Mouse (Mus musculus) liver, embryonic 16.5 days (tissue): Measurements from ENCODE around the gene Pla2g4c. TPM values are rescaled to one million over a fixed set of nuclear protein-coding genes. Genes with fewer than 3 reads are reported as not detected.

Source experiments
- ATAC-seq: fragments of 200-750 bp; cut with Nextera tagmentation; 2 replicates; pipeline ENCODE4 v1.8.0; 2017; ENCODE audit warnings: low read depth, mild to moderate bottlenecking, moderate number of reproducible peaks, moderate library complexity
- H3K27ac ChIP-seq: fragments of 300-500 bp; sonication (generic); 2 replicates; pipeline ENCODE4 v1.5.1; 2014; ENCODE audit warnings: mild to moderate bottlenecking, low read length
- H3K27me3 ChIP-seq: fragments of 300-500 bp; sonication (generic); 2 replicates; pipeline ENCODE4 v1.6.1; 2014; ENCODE audit warnings: low read depth, low read length, mixed read lengths; ENCODE audit not compliant: control insufficient read depth, insufficient read depth
- H3K36me3 ChIP-seq: fragments of 300-500 bp; sonication (generic); 2 replicates; pipeline ENCODE4 v1.6.1; 2014; ENCODE audit warnings: mild to moderate bottlenecking; ENCODE audit not compliant: control insufficient read depth, insufficient read depth
- H3K4me1 ChIP-seq: fragments of 300-500 bp; sonication (generic); 2 replicates; pipeline ENCODE4 v1.6.1; 2014; ENCODE audit warnings: low read depth, low read length, mixed read lengths; ENCODE audit not compliant: control insufficient read depth
- H3K4me2 ChIP-seq: fragments of 300-500 bp; sonication (generic); 2 replicates; pipeline ENCODE4 v1.6.1; 2014; ENCODE audit warnings: low read depth, low read length, mixed read lengths
- H3K4me3 ChIP-seq: fragments of 300-500 bp; sonication (generic); 2 replicates; pipeline ENCODE4 v1.5.1; 2014; ENCODE audit warnings: low read depth, mild to moderate bottlenecking, low read length
- H3K9ac ChIP-seq: fragments of 300-500 bp; sonication (generic); 2 replicates; pipeline ENCODE4 v1.6.1; 2014; ENCODE audit warnings: low read depth, low read length
- H3K9me3 ChIP-seq: fragments of 300-500 bp; sonication (generic); replicated peaks from 2 replicates; pipeline ENCODE4 v1.6.1; 2016; ENCODE audit warnings: low read length; ENCODE audit not compliant: control insufficient read depth
- WGBS: fragments of 180-500 bp; shearing (Covaris S2); extraction: QIAGEN DNeasy Blood & Tissue Kit; methylation state at CpG from one replicate; pipeline ENCODE4 v1.1.7; 2014; ENCODE audit not compliant: insufficient replicate concordance; 5-methylcytosine and 5-hydroxymethylcytosine counted together
- polyA plus RNA-seq: library from polyadenylated mRNA; unstranded; fragments of >200 nt; fragmentation: Nextera tagmentation; extraction: Ambion mirVana; gene quantifications from 2 replicates; pipeline ENCODE4 v1.2.1, GENCODE M21; 2015

Gene Pla2g4c
- polyA plus RNA-seq, 1 experiment from 2014 or later = 2.5 TPM

DNA sequence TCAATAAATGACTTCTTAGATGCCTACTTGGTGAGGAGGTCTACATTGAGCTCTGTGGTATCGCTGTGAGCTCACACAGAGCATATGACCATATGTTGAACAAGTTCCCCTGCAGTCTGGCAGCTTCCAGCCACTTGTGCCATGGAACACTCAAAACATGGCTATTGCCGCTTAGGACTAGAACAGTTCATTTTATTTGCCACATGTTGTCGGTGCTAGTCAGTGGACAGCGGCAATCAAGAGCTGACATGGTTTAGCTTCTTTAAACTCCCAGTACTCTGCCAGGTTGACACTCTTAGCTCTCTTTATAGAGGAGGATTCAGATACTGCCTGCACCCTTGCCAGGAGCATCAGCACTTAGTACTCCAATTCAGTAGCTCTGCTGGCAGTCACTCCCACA is 13.1 kb upstream of the Pla2g4c start:
- H3K4me1 ChIP-seq = peaks cover 4% of the 10 kb centered on the region
- WGBS = 89% methylated on average over 4 of the region's 4 CpGs
- H3K27ac ChIP-seq = no peak overlapping the region
- peaks cover 50% of the 10 kb centered on the region for H3K36me3 ChIP-seq
- H3K9ac ChIP-seq = no peak overlapping the region
- ATAC-seq = no peak
- H3K9me3 ChIP-seq = no peaks in the 10 kb centered on the region
- H3K4me2 ChIP-seq = no peak overlapping the region
- H3K27me3 ChIP-seq = no peaks in the 10 kb centered on the region
- no peak overlapping the region for H3K4me3 ChIP-seq

DNA sequence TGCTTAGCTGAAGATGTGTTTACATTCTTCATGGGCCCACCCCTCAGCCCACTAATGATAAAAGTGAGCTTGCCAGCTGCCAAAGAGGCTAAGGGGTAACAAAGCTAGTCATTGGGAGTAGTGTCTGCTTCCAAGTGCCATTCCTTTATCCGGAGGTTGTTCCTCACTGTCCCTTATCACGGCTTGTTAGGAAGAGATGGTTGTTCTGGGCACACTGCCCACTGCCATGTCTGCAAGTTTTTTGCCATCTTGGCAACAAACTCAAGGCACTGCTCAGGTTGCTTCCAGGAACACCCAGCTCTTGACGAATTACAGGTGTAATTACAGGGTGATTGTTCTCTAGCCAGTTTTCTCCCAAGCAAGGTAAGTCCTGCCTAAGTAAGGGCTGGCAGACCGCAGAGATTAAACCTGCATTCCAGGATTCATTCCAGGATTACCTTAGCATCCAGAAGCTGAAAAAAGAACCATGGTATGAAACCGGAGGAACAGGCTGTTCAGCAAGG is 10.3 kb upstream of the Pla2g4c start:
- Histone ChIP-seq H3K27me3 (no peaks in the 10 kb centered on the region), H3K9ac (no peak overlapping the region), H3K4me1 (peaks cover 4% of the 10 kb centered on the region), H3K36me3 (peaks cover 26% of the 10 kb centered on the region), H3K27ac (no peak overlapping the region), H3K9me3 (no peaks in the 10 kb centered on the region), H3K4me3 (no peak overlapping the region), H3K4me2 (no peak overlapping the region)
- no peak for ATAC-seq
- 79% methylated on average over 5 of the region's 5 CpGs for WGBS

DNA sequence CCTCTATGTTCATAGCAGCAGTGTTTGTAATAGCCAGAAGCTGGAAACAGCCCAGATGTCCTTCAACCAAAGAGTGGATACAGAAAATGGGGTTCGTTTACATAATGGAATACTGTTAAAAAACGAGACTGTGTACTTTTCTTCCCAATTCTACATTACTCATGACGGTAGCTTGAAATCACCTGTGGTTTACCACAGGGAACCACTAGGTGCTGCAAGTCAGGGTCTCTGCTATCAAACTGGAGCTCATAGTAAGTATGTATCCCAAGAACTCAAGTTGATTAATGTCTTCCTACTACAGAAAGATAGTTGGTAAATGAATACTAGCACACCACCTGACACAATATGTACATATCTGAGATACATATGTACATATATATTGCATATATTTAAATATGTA is 3.0 kb upstream of the Pla2g4c start:
- H3K4me2 ChIP-seq = no peak overlapping the region
- H3K9ac ChIP-seq = no peak overlapping the region
- no peak overlapping the region for H3K4me3 ChIP-seq
- ATAC-seq = no peak
- H3K27ac ChIP-seq = no peak overlapping the region
- H3K9me3 ChIP-seq = no peaks in the 10 kb centered on the region
- H3K4me1 ChIP-seq = peaks cover 5% of the 10 kb centered on the region
- no peaks in the 10 kb centered on the region for H3K36me3 ChIP-seq
- 55% methylated on average over 3 of the region's 3 CpGs for WGBS
- H3K27me3 ChIP-seq = no peaks in the 10 kb centered on the region

DNA sequence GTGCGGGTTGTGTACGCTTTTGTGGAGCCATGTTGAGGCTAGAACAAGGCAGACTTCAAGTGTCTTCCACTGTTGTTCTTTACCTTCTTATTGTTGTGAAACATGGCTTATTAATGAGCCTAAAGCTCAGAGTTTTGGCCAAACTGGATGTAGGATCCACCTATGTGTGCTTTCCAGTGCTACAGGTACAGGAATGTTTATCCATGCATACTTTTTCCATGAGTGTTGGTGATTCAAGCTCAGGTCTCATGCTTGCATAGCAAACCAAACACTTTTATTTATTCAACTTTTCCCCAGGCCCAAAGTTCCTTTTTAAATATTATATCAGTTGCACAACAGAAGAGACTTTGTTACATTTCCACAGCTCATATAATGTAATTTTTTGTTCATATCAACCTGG is 6.1 kb downstream of the Pla2g4c start:
- no peak overlapping the region for H3K9ac ChIP-seq
- H3K9me3 ChIP-seq = no peaks in the 10 kb centered on the region
- H3K27me3 ChIP-seq = no peaks in the 10 kb centered on the region
- H3K4me2 ChIP-seq = no peak overlapping the region
- H3K36me3 ChIP-seq = peaks cover under 1% of the 10 kb centered on the region; the same call in 1 of the 2 replicates
- no peak for ATAC-seq
- no peak overlapping the region for H3K27ac ChIP-seq
- H3K4me1 ChIP-seq = no peaks in the 10 kb centered on the region
- no peak overlapping the region for H3K4me3 ChIP-seq
- WGBS = 90% methylated on average over 2 of the region's 2 CpGs

DNA sequence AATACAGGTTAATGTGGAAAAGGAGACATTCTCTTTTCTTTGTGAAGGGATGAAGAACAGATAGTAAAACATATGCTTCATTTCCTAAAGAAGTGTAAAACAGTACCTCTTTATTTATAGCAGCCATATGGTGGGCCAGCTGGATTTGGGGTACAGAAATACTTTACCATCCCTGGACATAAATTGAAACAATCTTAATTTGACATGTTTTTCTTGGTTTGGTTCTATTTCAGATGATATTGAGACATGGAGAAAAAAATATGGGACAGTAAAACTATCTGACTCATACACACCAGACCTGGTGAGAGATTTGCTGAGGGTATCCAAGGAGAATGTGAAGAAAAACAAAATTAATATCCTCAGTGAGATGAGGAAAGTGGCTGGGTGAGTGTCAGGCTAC is 31.5 kb downstream of the Pla2g4c start:
- peaks cover 27% of the 10 kb centered on the region for H3K36me3 ChIP-seq

DNA sequence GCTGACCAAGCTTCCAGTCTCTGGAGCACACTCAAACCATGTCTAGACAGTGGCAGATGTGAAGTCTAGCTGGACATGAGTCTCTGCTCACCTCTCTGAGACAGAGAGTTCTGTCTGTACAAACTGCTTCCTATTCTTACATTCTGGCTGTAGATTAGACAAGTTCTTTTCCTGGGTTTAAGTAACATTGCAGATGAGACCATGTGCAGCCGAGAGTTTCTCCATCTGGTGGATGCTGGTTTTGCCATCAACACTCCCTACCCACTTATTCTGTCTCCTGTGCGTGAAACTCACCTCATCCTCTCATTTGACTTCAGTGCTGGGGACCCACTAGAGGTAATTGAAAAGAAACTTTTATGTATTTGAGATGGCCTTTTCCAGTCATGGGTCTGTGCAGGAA is 56.1 kb downstream of the Pla2g4c start:
- no peak for ATAC-seq
- no peak overlapping the region for H3K9ac ChIP-seq

More for the DNA sequence above, 31.5 kb downstream of the Pla2g4c start:
- Histone ChIP-seq H3K9ac (no peak overlapping the region), H3K9me3 (no peaks in the 10 kb centered on the region; the same call in 1 of the 2 replicates), H3K4me1 (no peaks in the 10 kb centered on the region), H3K4me2 (no peak overlapping the region), H3K4me3 (no peak overlapping the region), H3K27me3 (no peaks in the 10 kb centered on the region), H3K27ac (no peak overlapping the region)
- ATAC-seq = no peak

DNA sequence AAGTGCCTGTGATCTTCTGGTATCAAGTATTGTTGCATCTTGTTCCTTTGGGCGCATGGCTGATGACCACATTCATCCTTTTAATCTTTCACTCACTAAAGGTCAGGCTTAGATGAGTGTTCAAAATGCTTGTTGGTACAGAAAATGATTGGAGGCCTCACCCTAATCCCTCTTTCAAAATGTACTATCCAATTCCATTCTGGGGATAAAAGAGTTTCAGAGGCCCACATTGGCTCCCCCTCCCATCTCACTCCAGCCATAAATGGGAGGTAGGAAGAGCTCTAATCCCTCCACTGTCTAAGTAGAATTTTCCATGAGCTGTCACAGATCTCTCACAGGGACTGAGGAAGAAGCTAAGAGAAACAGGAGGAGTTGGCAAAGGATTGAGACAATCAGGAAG is 73.4 kb downstream of the Pla2g4c start, which contains the start of gene Cabp5:
TSS of gene Cabp5 (plus strand) at position 301 of the 400 bp plus-strand sequence.
- H3K36me3 ChIP-seq = no peaks in the 10 kb centered on the region
- no peak within 1 kb of the TSS for H3K27ac ChIP-seq
- H3K9ac ChIP-seq = no peak within 1 kb of the TSS
- 60% methylated on average over 1 of the region's 1 CpGs for WGBS
- no peaks in the 10 kb centered on the region for H3K27me3 ChIP-seq
- H3K4me3 ChIP-seq = no peak within 1 kb of the TSS
- ATAC-seq = no peak
- no peaks in the 10 kb centered on the region; the same call in 1 of the 2 replicates for H3K9me3 ChIP-seq
- H3K4me1 ChIP-seq = no peaks in the 10 kb centered on the region
- H3K4me2 ChIP-seq = no peak within 1 kb of the TSS

More for the DNA sequence above, 56.1 kb downstream of the Pla2g4c start:
- WGBS = 63% methylated on average over 2 of the region's 2 CpGs
- Histone ChIP-seq H3K4me1 (no peaks in the 10 kb centered on the region), H3K27me3 (no peaks in the 10 kb centered on the region), H3K27ac (no peak overlapping the region), H3K4me3 (no peak overlapping the region), H3K4me2 (no peak overlapping the region), H3K9me3 (no peaks in the 10 kb centered on the region), H3K36me3 (no peaks in the 10 kb centered on the region)

Other genes with a start within 250 kb of the Pla2g4c start
- not detected in 2 replicates for gene Vmn1r85, start 229.5 kb upstream of the Pla2g4c start, polyA plus RNA-seq
- not detected in 2 replicates for gene Vmn1r86, start 204.7 kb upstream of the Pla2g4c start, polyA plus RNA-seq
- gene Vmn1r87, start 184.5 kb upstream of the Pla2g4c start, polyA plus RNA-seq = not detected in 2 replicates
- gene Vmn1r88, start 165.1 kb upstream of the Pla2g4c start, polyA plus RNA-seq = not detected in 2 replicates
- not detected in 2 replicates for gene Vmn1r89, start 111.6 kb upstream of the Pla2g4c start, polyA plus RNA-seq
- 80.3 and 87.9 TPM in 2 replicates for gene Lig1, start 47.4 kb upstream of the Pla2g4c start, polyA plus RNA-seq
- gene Zswim9, start 45.9 kb upstream of the Pla2g4c start, polyA plus RNA-seq = 2.2 and 3.3 TPM in 2 replicates
- not detected in 2 replicates for gene Cabp5, start 73.5 kb downstream of the Pla2g4c start, polyA plus RNA-seq
- gene Bsph1, start 126.2 kb downstream of the Pla2g4c start, polyA plus RNA-seq = not detected in 2 replicates
- not detected in 2 replicates for gene Bsph2, start 246.4 kb downstream of the Pla2g4c start, polyA plus RNA-seq